In the genomic region with DNA sequence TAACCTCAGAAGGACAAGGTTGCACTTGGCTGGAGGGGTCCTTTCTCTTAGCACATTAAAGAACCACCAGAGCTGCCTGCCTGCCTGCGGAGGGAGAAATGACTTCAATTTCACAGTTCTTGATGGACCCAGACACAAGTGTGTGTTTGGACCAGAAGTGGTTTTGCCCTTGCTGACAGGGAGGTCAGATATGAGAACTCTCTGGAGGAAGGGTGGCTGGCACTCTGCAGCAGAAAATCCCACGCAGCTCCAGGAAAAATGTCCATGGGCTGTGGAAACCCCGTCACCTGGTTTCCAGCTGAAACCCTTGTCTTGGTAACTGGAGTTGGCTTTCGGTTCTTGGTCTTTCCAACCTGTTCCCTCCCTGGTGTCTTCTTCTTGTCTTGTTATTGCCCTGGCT, we compare ENCODE assay signal across 9 mouse cellular contexts.
DNase-seq lines count a peak whose midpoint lies in the region; ATAC-seq and TF ChIP-seq lines count a peak whose summit lies in the region.
"Had no signal": no experiment of that assay in that cellular context is flagged by ENCODE, and none has a peak within 500 bp of the region (broad histone marks: within the 10 kb centered on the region; RNA-seq: fewer than 3 reads in every experiment).

No protein-coding gene starts in this region.

- no peak for TF ChIP-seq CTCF in intestine, postnatal 0 days (IDR thresholded peaks at IDR 0.05; ENCODE audit: low read depth)

- no peaks in the 10 kb centered on the region for H3K27me3 ChIP-seq in intestine, embryonic 14.5 days (replicated peaks; ENCODE audit: control insufficient read depth, insufficient read depth, low read length)
- H3K27me3 ChIP-seq in intestine, postnatal 0 days (replicated peaks; ENCODE audit: control insufficient read depth, insufficient read depth, low read length): no peaks in the 10 kb centered on the region
- no peaks in the 10 kb centered on the region for H3K27me3 ChIP-seq in forebrain, embryonic 13.5 days
- no peaks in the 10 kb centered on the region for H3K27me3 ChIP-seq in hindbrain, embryonic 15.5 days
- no peaks in the 10 kb centered on the region for H3K27me3 ChIP-seq in neural tube, embryonic 14.5 days (ENCODE audit: control insufficient read depth, insufficient read depth, low read length)

- H3K9me3 ChIP-seq in intestine, embryonic 14.5 days (ENCODE audit: control insufficient read depth, low read length): no peaks in the 10 kb centered on the region
- no peaks in the 10 kb centered on the region for H3K9me3 ChIP-seq in intestine, postnatal 0 days (ENCODE audit: control insufficient read depth)
- H3K9me3 ChIP-seq in forebrain, embryonic 13.5 days (replicated peaks): no peaks in the 10 kb centered on the region
- no peaks in the 10 kb centered on the region for H3K9me3 ChIP-seq in hindbrain, embryonic 15.5 days
- no peaks in the 10 kb centered on the region for H3K9me3 ChIP-seq in neural tube, embryonic 14.5 days (ENCODE audit: control insufficient read depth, low read length)

- peaks cover 14% of the 10 kb centered on the region for H3K4me1 ChIP-seq in intestine, embryonic 14.5 days (replicated peaks; ENCODE audit: control insufficient read depth, insufficient read depth, low read length)
- H3K4me1 ChIP-seq in intestine, postnatal 0 days (replicated peaks; ENCODE audit: control insufficient read depth, insufficient read depth, low read length): no peaks in the 10 kb centered on the region
- H3K4me1 ChIP-seq in forebrain, embryonic 13.5 days: peaks cover 61% of the 10 kb centered on the region
- peaks cover 30% of the 10 kb centered on the region for H3K4me1 ChIP-seq in hindbrain, embryonic 15.5 days (replicated peaks)
- peaks cover 6% of the 10 kb centered on the region for H3K4me1 ChIP-seq in neural tube, embryonic 14.5 days (ENCODE audit: control insufficient read depth, insufficient read depth, low read length)

- DNase-seq in intestine, embryonic 14.5 days (ENCODE audit: low spot score): no peak
- no peak for DNase-seq in urinary bladder, postnatal 14 days (ENCODE audit: low spot score)
- DNase-seq in embryo, embryonic 11 days: no peak
- DNase-seq in gastrocnemius, adult 8-10 months (ENCODE audit: low spot score in 2 of 2): no peak

- peak overlapping the region; percentile 51; the same call in 1 of the 2 replicates for H3K4me2 ChIP-seq in intestine, embryonic 14.5 days (ENCODE audit: low read length)
- no peak overlapping the region for H3K4me2 ChIP-seq in intestine, postnatal 0 days (replicated peaks; ENCODE audit: low read depth)
- H3K4me2 ChIP-seq in forebrain, embryonic 13.5 days: peak overlapping the region; percentile 65; the same call in 1 of the 2 replicates
- no peak overlapping the region for H3K4me2 ChIP-seq in hindbrain, embryonic 15.5 days
- H3K4me2 ChIP-seq in neural tube, embryonic 14.5 days (ENCODE audit: low read depth, low read length): no peak overlapping the region

- peak overlapping the region; percentile 82 for H3K27ac ChIP-seq in intestine, embryonic 14.5 days (ENCODE audit: low read depth)
- no peak overlapping the region for H3K27ac ChIP-seq in intestine, postnatal 0 days (ENCODE audit: low read depth, low read length)
- H3K27ac ChIP-seq in forebrain, embryonic 13.5 days: peak overlapping the region; percentile 87
- peak overlapping the region; percentile 30 for H3K27ac ChIP-seq in hindbrain, embryonic 15.5 days (replicated peaks)
- peak overlapping the region; percentile 66; the same call in 1 of the 2 replicates for H3K27ac ChIP-seq in neural tube, embryonic 14.5 days (ENCODE audit: low read depth, low read length)
- H3K27ac ChIP-seq: liver, embryonic 14.5 days had no signal

- 84% methylated on average over 4 of the region's 4 CpGs for WGBS in intestine, embryonic 14.5 days
- WGBS in intestine, postnatal 0 days: 73% methylated on average over 4 of the region's 4 CpGs
- WGBS in forebrain, embryonic 13.5 days: 58% methylated on average over 4 of the region's 4 CpGs
- 69% methylated on average over 4 of the region's 4 CpGs for WGBS in hindbrain, embryonic 15.5 days
- 73% methylated on average over 4 of the region's 4 CpGs for WGBS in neural tube, embryonic 14.5 days

- H3K4me3 ChIP-seq in intestine, embryonic 14.5 days (ENCODE audit: low read depth, low read length): no peak overlapping the region
- H3K4me3 ChIP-seq in intestine, postnatal 0 days (ENCODE audit: low read depth, low read length): no peak overlapping the region
- no peak overlapping the region for H3K4me3 ChIP-seq in forebrain, embryonic 13.5 days
- H3K4me3 ChIP-seq in hindbrain, embryonic 15.5 days: no peak overlapping the region
- H3K4me3 ChIP-seq in neural tube, embryonic 14.5 days (ENCODE audit: low read depth, low read length): no peak overlapping the region

- no peaks in the 10 kb centered on the region for H3K36me3 ChIP-seq in intestine, embryonic 14.5 days (ENCODE audit: control insufficient read depth, insufficient read depth, low read length)
- no peaks in the 10 kb centered on the region for H3K36me3 ChIP-seq in intestine, postnatal 0 days (ENCODE audit: control insufficient read depth, insufficient read depth)
- no peaks in the 10 kb centered on the region for H3K36me3 ChIP-seq in forebrain, embryonic 13.5 days (ENCODE audit: poor library complexity, severe bottlenecking)
- no peaks in the 10 kb centered on the region for H3K36me3 ChIP-seq in hindbrain, embryonic 15.5 days
- H3K36me3 ChIP-seq in neural tube, embryonic 14.5 days (ENCODE audit: control insufficient read depth, insufficient read depth, low read length): no peaks in the 10 kb centered on the region

- no peak for ATAC-seq in intestine, embryonic 14.5 days (replicated peaks; ENCODE audit: low FRiP score, low TSS enrichment, low read depth)
- no peak for ATAC-seq in intestine, postnatal 0 days
- no peak for ATAC-seq in forebrain, embryonic 13.5 days
- ATAC-seq in hindbrain, embryonic 15.5 days (ENCODE audit: low FRiP score, low read depth): no peak
- no peak for ATAC-seq in neural tube, embryonic 14.5 days (ENCODE audit: low read depth)

- no peak overlapping the region for H3K9ac ChIP-seq in intestine, embryonic 14.5 days (ENCODE audit: low read length)
- H3K9ac ChIP-seq in intestine, postnatal 0 days (ENCODE audit: low read depth, low read length): no peak overlapping the region
- no peak overlapping the region for H3K9ac ChIP-seq in forebrain, embryonic 13.5 days
- H3K9ac ChIP-seq in hindbrain, embryonic 15.5 days: no peak overlapping the region
- no peak overlapping the region for H3K9ac ChIP-seq in neural tube, embryonic 14.5 days (replicated peaks; ENCODE audit: low read depth, low read length)
- H3K9ac ChIP-seq: liver, embryonic 14.5 days had no signal

Comparison
In these comparisons a context has a peak if more than half of its experiments do, and no peak if none do; other contexts are left out.
1. H3K4me2 ChIP-seq: peak in intestine, embryonic 14.5 days (single experiment) and forebrain, embryonic 13.5 days (single experiment); none in intestine, postnatal 0 days (single experiment), hindbrain, embryonic 15.5 days (single experiment) and neural tube, embryonic 14.5 days (single experiment).